Mouse (Mus musculus) megakaryocyte, embryonic 14.5 days (primary cell): ENCODE results near the gene Zcchc8. TPM values are rescaled to one million over a fixed set of nuclear protein-coding genes. Genes with fewer than 3 reads are reported as not detected.

Experiments
- H3K27me3 ChIP-seq: replicated peaks from 2 replicates; pipeline ENCODE3; 2012; ENCODE audit warnings: inconsistent platforms
- H3K36me3 ChIP-seq: replicated peaks from 2 replicates; pipeline ENCODE3; 2012; ENCODE audit warnings: low read length, inconsistent platforms, mixed read lengths
- H3K4me1 ChIP-seq: 2 replicates; pipeline ENCODE4 v1.6.1; 2012; ENCODE audit warnings: inconsistent platforms
- H3K4me3 ChIP-seq: replicated peaks from 2 replicates; pipeline ENCODE3; 2012; ENCODE audit warnings: moderate library complexity, mild to moderate bottlenecking, inconsistent platforms
- H3K9me3 ChIP-seq: 2 replicates; pipeline ENCODE4 v1.6.1; 2012; ENCODE audit warnings: inconsistent platforms
- FLI1 ChIP-seq: IDR thresholded peaks from 2 replicates; pipeline ENCODE4 v1.6.1; 2012; ENCODE audit warnings: low read length, inconsistent platforms, mixed read lengths
- GATA1 ChIP-seq: IDR thresholded peaks from 3 replicates; pipeline ENCODE4 v1.6.1; 2012; ENCODE audit warnings: mixed read lengths, low read length, inconsistent platforms, borderline replicate concordance
- polyA plus RNA-seq: library from polyadenylated mRNA; stranded (reverse); fragments of >175 nt; gene quantifications from 2 replicates; pipeline ENCODE4 v1.2.3, GENCODE M21; 2012; ENCODE audit warnings: low replicate concordance; ENCODE audit not compliant: insufficient read depth

Gene Zcchc8
- polyA plus RNA-seq, 1 experiment: 24.3 TPM

GRCm38 (mm10) chr5:123683377-123684220 is 37.3 kb downstream of the Zcchc8 start:
- Histone ChIP-seq H3K27me3 (peaks cover 51% of the 10 kb centered on the region), H3K36me3 (no peaks in the 10 kb centered on the region), H3K4me1 (peaks cover 27% of the 10 kb centered on the region), H3K9me3 (no peaks in the 10 kb centered on the region), H3K4me3 (peak overlapping the region; percentile 97)
- TF ChIP-seq FLI1 (no peak), GATA1 (no peak)

DNA sequence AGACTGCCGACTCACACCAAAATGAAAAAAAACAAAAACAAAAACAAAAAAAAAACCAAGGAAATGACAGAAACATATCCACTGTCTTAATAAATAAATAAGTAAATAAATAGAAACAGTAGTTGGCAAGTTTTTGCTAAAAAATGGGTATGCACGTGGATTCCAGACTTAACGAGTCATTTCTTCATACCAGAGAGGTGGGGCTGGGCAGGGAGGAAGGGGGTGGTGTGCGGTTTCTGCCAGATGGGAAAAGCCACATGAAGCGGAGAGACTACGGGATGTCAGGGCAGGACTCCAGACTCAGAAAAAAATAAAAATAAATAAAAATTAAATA is 37.9 kb downstream of the Zcchc8 start:
- TF ChIP-seq FLI1: no peak
- TF ChIP-seq GATA1: no peak
- Histone ChIP-seq H3K4me1 (peaks cover 27% of the 10 kb centered on the region), H3K36me3 (no peaks in the 10 kb centered on the region), H3K9me3 (no peaks in the 10 kb centered on the region), H3K4me3 (peak overlapping the region; percentile 97), H3K27me3 (peaks cover 48% of the 10 kb centered on the region)

DNA sequence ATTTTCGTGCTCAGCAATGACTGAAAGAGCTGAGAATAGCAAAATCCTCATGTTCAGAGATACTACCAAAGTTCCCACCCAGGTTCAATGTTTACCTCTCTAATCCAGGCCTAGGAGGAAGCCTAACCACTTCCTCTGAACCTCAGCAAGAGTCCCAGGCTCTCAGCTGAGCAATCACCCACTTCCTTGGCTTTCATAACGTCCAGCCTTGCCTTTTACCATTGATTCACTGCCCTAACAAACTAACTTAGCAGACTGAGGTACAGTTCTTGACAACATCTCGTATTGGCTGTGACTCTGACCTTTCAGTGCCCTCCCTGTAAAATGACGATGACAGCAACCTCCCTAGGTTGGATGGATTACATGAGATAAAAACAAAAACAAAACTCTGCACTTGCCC is 38.5 kb downstream of the Zcchc8 start:
- Histone ChIP-seq H3K36me3 (peaks cover under 1% of the 10 kb centered on the region), H3K27me3 (peaks cover 45% of the 10 kb centered on the region), H3K4me1 (peaks cover 27% of the 10 kb centered on the region), H3K9me3 (no peaks in the 10 kb centered on the region), H3K4me3 (peak overlapping the region; percentile 68)
- TF ChIP-seq GATA1: no peak
- no peak for TF ChIP-seq FLI1

GRCm38 (mm10) chr5:123679546-123680263 is 41.2 kb downstream of the Zcchc8 start:
- TF ChIP-seq GATA1 (no peak), FLI1 (no peak)
- H3K9me3 ChIP-seq: no peaks in the 10 kb centered on the region
- H3K36me3 ChIP-seq: peaks cover 4% of the 10 kb centered on the region
- peaks cover 25% of the 10 kb centered on the region for H3K27me3 ChIP-seq
- H3K4me1 ChIP-seq: peaks cover 26% of the 10 kb centered on the region
- no peak overlapping the region for H3K4me3 ChIP-seq

DNA sequence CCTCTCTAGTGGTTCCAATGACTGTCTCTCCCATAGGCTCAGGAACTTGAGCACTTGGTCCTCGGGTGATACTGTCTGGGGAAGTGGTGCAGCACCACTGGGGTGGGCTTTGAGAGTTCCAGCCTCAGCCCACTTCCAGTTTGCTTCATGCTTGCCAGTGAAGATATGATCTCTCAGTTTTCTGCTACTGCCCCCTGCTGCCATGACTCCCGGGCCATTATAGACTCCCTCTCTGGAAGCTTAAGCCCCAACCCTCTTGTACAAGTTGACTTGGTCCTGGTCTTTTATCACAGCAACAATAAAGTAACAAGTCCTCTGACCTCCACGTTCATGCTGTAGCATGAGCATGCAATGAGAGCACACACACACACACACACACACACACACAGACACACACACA is 41.8 kb downstream of the Zcchc8 start:
- Histone ChIP-seq H3K9me3 (no peaks in the 10 kb centered on the region), H3K36me3 (peaks cover 4% of the 10 kb centered on the region), H3K4me3 (no peak overlapping the region), H3K4me1 (peaks cover 21% of the 10 kb centered on the region), H3K27me3 (peaks cover 19% of the 10 kb centered on the region)
- no peak for TF ChIP-seq FLI1

GRCm38 (mm10) chr5:123675717-123676116 is 45.2 kb downstream of the Zcchc8 start:
- Histone ChIP-seq H3K9me3 (no peaks in the 10 kb centered on the region), H3K4me1 (peaks cover 18% of the 10 kb centered on the region), H3K27me3 (peaks cover 2% of the 10 kb centered on the region), H3K4me3 (no peak overlapping the region), H3K36me3 (peaks cover 4% of the 10 kb centered on the region)
- TF ChIP-seq GATA1 (no peak), FLI1 (no peak)

DNA sequence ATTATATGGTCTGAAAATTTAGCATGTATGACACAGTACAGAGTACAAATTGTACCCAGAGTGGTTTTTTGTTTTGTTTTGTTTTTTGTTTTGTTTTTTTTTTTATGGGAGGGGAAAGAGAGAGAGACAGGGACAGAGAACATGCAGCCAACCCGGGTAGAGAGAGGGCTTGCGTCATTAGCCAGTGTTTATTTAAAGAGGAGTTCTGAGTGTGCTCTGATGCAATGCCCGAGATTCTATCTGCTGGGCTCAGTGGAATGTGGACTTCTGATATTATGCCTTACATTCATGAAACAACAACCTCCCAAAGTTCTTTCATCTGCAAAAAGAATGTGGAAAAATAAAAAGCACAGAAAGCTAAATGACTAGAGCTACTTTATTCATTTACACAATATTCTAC is 45.7 kb downstream of the Zcchc8 start:
- no peak overlapping the region for H3K4me3 ChIP-seq
- TF ChIP-seq FLI1 (no peak), GATA1 (no peak)
- H3K36me3 ChIP-seq: peaks cover 4% of the 10 kb centered on the region
- H3K27me3 ChIP-seq: no peaks in the 10 kb centered on the region
- H3K9me3 ChIP-seq: no peaks in the 10 kb centered on the region
- H3K4me1 ChIP-seq: peaks cover 23% of the 10 kb centered on the region

DNA sequence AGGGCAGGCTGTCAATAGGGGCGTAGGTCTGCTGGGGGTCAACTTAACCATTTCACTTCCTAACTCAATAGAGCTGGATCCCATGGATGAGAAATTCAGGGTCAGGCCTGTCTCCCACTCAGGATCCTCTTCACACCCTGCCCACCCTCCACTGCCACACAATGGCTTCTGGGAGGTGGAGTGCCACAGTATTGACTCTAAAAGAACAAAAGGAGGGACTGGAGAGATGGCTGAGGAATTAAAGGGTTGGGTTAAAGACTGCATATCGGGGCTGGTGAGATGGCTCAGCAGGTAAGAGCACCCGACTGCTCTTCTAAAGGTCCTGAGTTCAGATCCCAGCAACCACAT is 49.5 kb downstream of the Zcchc8 start:
- Histone ChIP-seq H3K9me3 (no peaks in the 10 kb centered on the region), H3K27me3 (no peaks in the 10 kb centered on the region), H3K4me3 (peak overlapping the region; percentile 6), H3K36me3 (no peaks in the 10 kb centered on the region), H3K4me1 (peaks cover 33% of the 10 kb centered on the region)
- no peak for TF ChIP-seq FLI1

- Histone ChIP-seq H3K36me3 (no peaks in the 10 kb centered on the region), H3K27me3 (no peaks in the 10 kb centered on the region), H3K4me1 (peaks cover 34% of the 10 kb centered on the region), H3K9me3 (no peaks in the 10 kb centered on the region), H3K4me3 (peak overlapping the region; percentile 87)
- TF ChIP-seq FLI1 (no peak), GATA1 (no peak)
Measured at GRCm38 (mm10) chr5:123670800-123671472, 50.0 kb downstream of the Zcchc8 start.
